Mouse (Mus musculus) CH12.LX (cell line): ENCODE data around the gene Stmnd1.

Experiments used
- CTCF ChIP-seq, 2 experiments: IDR thresholded peaks in 1 of 2; conservative IDR thresholded peaks in 1 of 2; 2 replicates each; pipeline ENCODE4 v1.5.1; 2011 to 2012; ENCODE audit warnings: low read depth in 2 of 2, low read length in 2 of 2, improper control_type of control experiment in 1 of 2, inconsistent platforms in 1 of 2, mild to moderate bottlenecking in 1 of 2, moderate library complexity in 1 of 2
- ELF1 ChIP-seq: IDR thresholded peaks from 2 replicates; pipeline ENCODE4 v1.6.1; 2014; ENCODE audit warnings: low read depth, mild to moderate bottlenecking, inconsistent platforms, low read length, improper control_type of control experiment
- EP300 ChIP-seq: IDR thresholded peaks from 2 replicates; pipeline ENCODE4 v1.6.1; 2011; ENCODE audit warnings: low read length, improper control_type of control experiment
- GABPA ChIP-seq: IDR thresholded peaks from 2 replicates; pipeline ENCODE4 v1.6.1; 2012; ENCODE audit warnings: low read depth, low read length, improper control_type of control experiment, inconsistent platforms; ENCODE audit not compliant: insufficient replicate concordance
- KAT2A ChIP-seq: IDR thresholded peaks from 2 replicates; pipeline ENCODE4 v1.6.1; 2012; ENCODE audit warnings: low read length, improper control_type of control experiment, inconsistent platforms; ENCODE audit not compliant: insufficient replicate concordance
- MAFK ChIP-seq: IDR thresholded peaks from 2 replicates; pipeline ENCODE4 v1.6.1; 2011; ENCODE audit warnings: low read length, improper control_type of control experiment; ENCODE audit not compliant: insufficient replicate concordance
- MAX ChIP-seq: IDR thresholded peaks from 2 replicates; pipeline ENCODE4 v1.6.1; 2011; ENCODE audit warnings: low read length, improper control_type of control experiment
- NRF1 ChIP-seq: IDR thresholded peaks from 2 replicates; pipeline ENCODE4 v1.6.1; 2014; ENCODE audit warnings: low read depth, mild to moderate bottlenecking, inconsistent platforms, low read length, improper control_type of control experiment, moderate library complexity
- POLR2A ChIP-seq: IDR thresholded peaks from 2 replicates; pipeline ENCODE4 v1.6.1; 2011; ENCODE audit warnings: low read depth, mild to moderate bottlenecking, improper control_type of control experiment, low read length
- RAD21 ChIP-seq: IDR thresholded peaks from 2 replicates; pipeline ENCODE4 v1.6.1; 2011; ENCODE audit warnings: low read depth, mild to moderate bottlenecking, low read length, improper control_type of control experiment, moderate library complexity
- TCF12 ChIP-seq: IDR thresholded peaks from 2 replicates; pipeline ENCODE4 v1.6.1; 2014; ENCODE audit warnings: low read depth, mild to moderate bottlenecking, inconsistent platforms, low read length, improper control_type of control experiment
- UBTF ChIP-seq: IDR thresholded peaks from 2 replicates; pipeline ENCODE4 v1.6.1; 2012; ENCODE audit warnings: low read depth, mild to moderate bottlenecking, inconsistent platforms, low read length, improper control_type of control experiment, moderate library complexity
- USF1 ChIP-seq: IDR thresholded peaks from 2 replicates; pipeline ENCODE4 v1.6.1; 2014; ENCODE audit warnings: low read depth, mild to moderate bottlenecking, inconsistent platforms, low read length, improper control_type of control experiment
- ZNF384 ChIP-seq: IDR thresholded peaks from 2 replicates; pipeline ENCODE4 v1.6.1; 2012; ENCODE audit warnings: low read depth, low read length, improper control_type of control experiment, inconsistent platforms

DNA sequence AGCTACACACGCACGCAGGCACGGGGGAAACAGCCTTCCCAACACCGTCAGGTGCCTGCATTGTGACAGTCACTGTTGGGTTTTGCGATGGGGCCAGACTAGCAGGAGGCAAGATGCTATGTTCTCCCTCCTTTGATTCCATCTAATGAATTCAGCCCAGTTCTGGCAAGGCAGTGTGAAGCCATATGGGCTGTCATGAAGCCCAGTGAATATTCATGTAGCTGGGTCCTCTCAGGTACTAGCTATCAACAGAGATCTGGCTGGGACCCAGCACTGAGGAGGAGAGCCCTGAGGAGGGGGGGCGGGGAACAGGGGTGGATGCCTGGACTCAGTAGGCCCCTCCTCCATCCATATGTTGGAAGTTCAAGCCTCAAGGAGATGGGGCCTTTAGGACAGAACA lies 61.5 kb downstream of the Stmnd1 start:
- TF ChIP-seq RAD21 = no peak
- no peak for TF ChIP-seq KAT2A
- no peak for TF ChIP-seq UBTF
- TF ChIP-seq GABPA = no peak
- no peak for TF ChIP-seq POLR2A
- no peak for TF ChIP-seq MAFK
- TF ChIP-seq CTCF (conservative IDR thresholded peaks at IDR 0.05 in 1 of 2, IDR thresholded peaks at IDR 0.05 in 1 of 2; ENCODE audit: low read depth in 2 of 2, low read length in 2 of 2) = no peak
- TF ChIP-seq EP300 = no peak
- no peak for TF ChIP-seq TCF12
- no peak for TF ChIP-seq ELF1
- TF ChIP-seq USF1 = no peak
- TF ChIP-seq ZNF384 = no peak
- TF ChIP-seq MAX = no peak
- no peak for TF ChIP-seq NRF1
